Mouse (Mus musculus) cerebellum, adult 2 months (tissue): ENCODE data around the gene Dnah17.

Source experiments
- CTCF ChIP-seq: fragments of 200-500 bp; IDR thresholded peaks from 2 replicates; pipeline ENCODE4 v1.5.1; 2011; ENCODE audit warnings: low read depth, mild to moderate bottlenecking, control low read depth, low read length, moderate library complexity, borderline replicate concordance; ENCODE audit not compliant: insufficient read depth
- POLR2A ChIP-seq: fragments of 200-500 bp; IDR thresholded peaks from 2 replicates; pipeline ENCODE4 v1.6.1; 2011; ENCODE audit warnings: low read length, control low read depth, borderline replicate concordance; ENCODE audit not compliant: insufficient read depth

GRCm38 (mm10) chr11:118138347-118138746, 7.9 kb upstream of the Dnah17 start:
- TF ChIP-seq CTCF (no peak), POLR2A (no peak)
